Mouse (Mus musculus): Measurements from ENCODE around the gene Gpatch8.

The Gpatch8 gene

DNA sequence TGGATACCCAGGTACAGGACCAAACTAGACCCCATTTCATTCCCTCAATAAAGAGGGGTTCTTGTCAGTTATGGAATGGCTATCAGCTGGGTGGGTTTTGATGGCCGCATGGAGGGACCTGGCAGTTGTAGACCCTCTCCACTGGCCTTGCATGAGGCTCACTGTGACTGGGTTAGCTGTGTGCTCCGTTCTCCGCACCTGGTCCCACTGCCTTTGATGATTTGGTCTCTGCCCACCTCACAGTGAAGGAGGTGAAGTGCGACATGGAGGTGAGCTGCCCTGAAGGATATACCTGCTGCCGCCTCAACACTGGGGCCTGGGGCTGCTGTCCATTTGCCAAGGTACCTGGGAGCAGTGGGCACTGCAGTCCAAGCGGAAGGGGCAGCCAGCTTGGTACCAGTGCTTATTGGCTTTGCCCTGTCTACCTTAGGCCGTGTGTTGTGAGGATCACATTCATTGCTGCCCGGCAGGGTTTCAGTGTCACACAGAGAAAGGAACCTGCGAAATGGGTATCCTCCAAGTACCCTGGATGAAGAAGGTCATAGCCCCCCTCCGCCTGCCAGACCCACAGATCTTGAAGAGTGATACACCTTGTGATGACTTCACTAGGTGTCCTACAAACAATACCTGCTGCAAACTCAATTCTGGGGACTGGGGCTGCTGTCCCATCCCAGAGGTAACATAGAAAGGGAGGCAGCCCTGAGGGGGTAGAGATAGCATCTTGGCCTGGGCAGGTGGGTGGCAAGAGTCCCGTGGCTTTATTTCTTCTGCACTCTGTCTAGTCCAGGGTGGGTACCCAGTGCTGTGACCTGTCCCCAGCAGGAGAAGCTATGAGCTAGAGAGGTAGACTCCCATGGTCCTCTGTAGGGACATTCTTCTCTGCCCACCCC, 121.1 kb downstream of the Gpatch8 start:
- DNase-seq (ENCODE audit: low read depth, low spot score), result no peak

DNA sequence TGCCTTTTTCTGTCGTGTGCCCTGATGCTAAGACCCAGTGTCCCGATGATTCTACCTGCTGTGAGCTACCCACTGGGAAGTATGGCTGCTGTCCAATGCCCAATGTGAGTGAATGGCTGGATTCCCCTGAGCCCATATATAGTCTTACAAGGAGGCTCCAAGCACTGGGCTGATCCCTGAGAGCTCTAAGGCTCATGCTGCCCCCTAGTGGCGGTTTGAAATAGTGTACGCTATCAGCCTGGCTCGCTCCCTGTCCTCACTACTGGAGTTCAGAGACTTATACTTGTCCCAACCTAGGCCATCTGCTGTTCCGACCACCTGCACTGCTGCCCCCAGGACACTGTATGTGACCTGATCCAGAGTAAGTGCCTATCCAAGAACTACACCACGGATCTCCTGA, 121.8 kb downstream of the Gpatch8 start:
- peak; percentile 74 for DNase-seq (ENCODE audit: low read depth, low spot score)

DNA sequence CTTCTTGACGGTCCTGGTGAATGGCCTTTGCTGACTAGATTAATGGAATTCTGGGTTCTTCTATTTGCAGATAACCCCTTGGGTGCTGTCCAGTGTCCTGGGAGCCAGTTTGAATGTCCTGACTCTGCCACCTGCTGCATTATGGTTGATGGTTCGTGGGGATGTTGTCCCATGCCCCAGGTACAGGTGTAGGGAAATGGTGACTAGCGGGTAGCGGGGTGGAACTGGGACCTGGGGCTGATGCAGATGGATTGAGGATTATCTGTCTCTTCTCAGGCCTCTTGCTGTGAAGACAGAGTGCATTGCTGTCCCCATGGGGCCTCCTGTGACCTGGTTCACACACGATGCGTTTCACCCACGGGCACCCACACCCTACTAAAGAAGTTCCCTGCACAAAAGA, 122.3 kb downstream of the Gpatch8 start:
- DNase-seq (ENCODE audit: low read depth, low spot score), result no peak

GRCm38 (mm10) chr11:102432896-102433295, 123.3 kb downstream of the Gpatch8 start:
- no peak for DNase-seq (ENCODE audit: low read depth, low spot score)

GRCm38 (mm10) chr11:102432115-102432843, 123.9 kb downstream of the Gpatch8 start:
- no peak for DNase-seq (ENCODE audit: low read depth, low spot score)

DNA sequence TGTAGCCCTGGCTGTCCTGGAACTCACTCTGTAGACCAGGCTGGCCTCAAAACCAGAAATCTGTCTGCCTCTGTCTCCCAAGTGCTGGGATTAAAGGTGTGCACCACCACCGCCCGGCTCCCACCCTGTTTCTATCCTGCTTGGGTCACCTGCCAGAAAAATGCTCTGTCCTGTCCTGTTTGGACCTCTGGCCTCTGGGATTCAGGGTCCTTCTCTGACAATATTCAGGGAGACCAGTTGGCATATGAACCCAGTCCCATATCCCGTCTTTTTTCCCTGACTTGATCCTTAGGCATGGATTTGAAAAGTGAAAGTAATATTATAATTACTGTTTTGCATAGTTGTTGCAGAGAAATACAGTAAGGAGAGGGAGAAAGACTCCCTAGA, 124.5 kb downstream of the Gpatch8 start:
- no peak for DNase-seq (ENCODE audit: low read depth, low spot score)

- DNase-seq (ENCODE audit: low read depth, low spot score), result no peak
Observed at GRCm38 (mm10) chr11:102431018-102431645, 125.1 kb downstream of the Gpatch8 start.

DNA sequence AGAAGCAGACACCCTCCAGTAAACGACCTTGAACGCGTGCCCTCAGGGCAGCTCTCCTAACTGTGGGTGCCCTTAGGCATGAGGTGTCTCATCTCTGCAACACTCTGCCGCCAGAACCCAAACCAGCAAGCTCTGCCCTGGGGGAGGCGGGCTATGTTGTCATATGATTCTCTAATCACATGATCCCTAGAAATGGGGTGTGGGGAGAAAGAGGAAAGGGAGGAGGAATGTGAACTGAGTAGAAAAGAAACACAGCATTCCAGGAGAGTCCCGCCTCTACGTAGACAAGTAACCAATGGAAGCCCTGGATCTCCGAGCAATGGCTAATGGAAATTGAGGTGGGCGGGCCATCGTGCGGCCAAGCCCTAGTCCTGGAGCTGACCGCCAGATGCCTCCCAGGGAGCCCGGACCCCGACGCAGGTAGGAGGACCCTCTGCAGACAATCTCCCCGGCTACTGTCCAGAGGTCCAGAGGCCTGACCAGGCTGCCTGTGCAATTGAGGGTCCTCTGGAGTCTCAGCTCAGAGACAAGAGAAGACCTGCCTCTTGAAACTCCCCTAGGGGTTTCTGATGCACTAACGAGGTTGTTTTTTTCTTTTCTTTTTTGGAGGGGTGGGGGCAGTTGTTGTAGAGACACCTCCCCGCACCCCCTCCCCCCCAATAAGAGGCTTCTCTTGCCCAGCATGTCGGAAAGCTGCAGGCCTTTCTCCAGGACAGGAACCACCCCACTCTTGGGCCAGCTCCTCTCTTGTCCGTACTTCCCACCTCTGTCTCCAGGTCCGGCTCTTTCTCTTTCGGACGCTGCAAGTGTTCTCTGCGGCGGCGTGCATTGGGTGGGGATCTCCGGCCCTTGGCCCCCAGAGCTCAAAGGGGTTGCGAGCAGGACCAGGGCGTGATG, 125.8 kb downstream of the Gpatch8 start, which contains the start of gene Grn:
Gene Grn (plus strand): TSS at position 195 of the 897 bp plus-strand sequence.
- peak; percentile 82 for DNase-seq (ENCODE audit: low read depth, low spot score)

DNA sequence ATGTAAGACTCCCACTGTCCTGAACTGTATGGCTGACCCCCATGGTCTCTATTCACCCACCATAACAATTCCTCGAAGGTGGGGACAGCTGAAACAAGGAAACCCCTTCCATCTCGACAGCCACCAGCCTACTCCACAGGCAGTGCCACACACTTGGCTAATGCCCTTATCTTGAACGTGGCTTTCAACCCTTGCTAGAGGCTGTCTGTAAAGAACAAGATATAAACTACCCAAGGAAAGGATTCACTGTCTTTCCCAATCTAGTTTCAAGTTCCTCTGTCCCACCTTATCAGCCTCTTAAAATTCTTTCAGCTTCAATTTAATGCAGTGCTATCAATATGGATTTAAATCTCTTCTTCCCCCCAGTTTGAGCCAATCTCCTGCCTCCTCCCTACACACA, 126.6 kb downstream of the Gpatch8 start:
- no peak for DNase-seq (ENCODE audit: low read depth, low spot score)

DNA sequence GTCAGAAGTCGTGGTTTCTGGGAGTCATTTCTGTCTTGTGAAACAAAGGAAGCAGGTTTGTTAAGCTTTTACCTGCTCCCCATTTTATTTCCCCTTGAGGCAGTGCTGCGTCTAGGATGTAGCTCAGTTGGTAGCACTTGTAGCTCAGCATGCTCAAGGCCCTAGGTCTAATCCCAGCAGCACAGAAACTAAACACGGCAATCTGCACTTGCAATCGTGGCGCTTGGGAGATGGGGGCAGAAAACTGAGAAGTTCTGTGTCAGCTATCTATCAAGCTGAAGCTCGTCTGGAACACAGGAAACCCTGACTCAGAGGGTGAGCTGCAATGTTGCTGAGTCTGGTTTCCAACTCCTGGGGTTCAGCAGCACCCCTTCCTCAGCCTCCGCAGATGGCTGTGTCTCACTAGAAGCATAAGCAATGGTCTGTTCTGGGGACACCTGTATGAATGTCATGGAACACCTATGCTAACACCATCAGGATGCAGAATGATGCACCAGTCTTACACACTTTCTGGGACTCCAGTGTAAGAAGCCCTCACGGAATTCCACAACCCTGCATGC, 127.1 kb downstream of the Gpatch8 start:
- DNase-seq (ENCODE audit: low read depth, low spot score), result no peak

Measured in retina, adult 2 months (tissue).